Mouse (Mus musculus) bone marrow macrophage, adult 2 months (primary cell): Measurements from ENCODE around the gene Lrrc34. TPM values are rescaled to one million over a fixed set of nuclear protein-coding genes. Genes with fewer than 3 reads are reported as not detected.

ENCODE experiments used
- H3K27ac ChIP-seq: 2 replicates; pipeline ENCODE4 v1.5.1; 2012; ENCODE audit warnings: low read depth, low read length; ENCODE audit not compliant: insufficient read depth
- H3K4me1 ChIP-seq: 2 replicates; pipeline ENCODE4 v1.6.1; 2012; ENCODE audit warnings: low read length; ENCODE audit not compliant: control insufficient read depth, insufficient read depth
- H3K4me3 ChIP-seq: 2 replicates; pipeline ENCODE4 v1.5.1; 2012; ENCODE audit warnings: mild to moderate bottlenecking, low read length, moderate library complexity; ENCODE audit not compliant: insufficient read depth
- CTCF ChIP-seq: IDR thresholded peaks from 2 replicates; pipeline ENCODE4 v1.5.1; 2012; ENCODE audit warnings: low read depth, mild to moderate bottlenecking, low read length, moderate library complexity
- POLR2A ChIP-seq: IDR thresholded peaks from 2 replicates; pipeline ENCODE4 v1.6.1; 2012; ENCODE audit warnings: mild to moderate bottlenecking, low read depth, low read length, borderline replicate concordance
- polyA plus RNA-seq: library from polyadenylated mRNA; stranded (reverse); fragments of >200 nt; gene quantifications from 2 replicates; pipeline ENCODE4 v1.2.4, GENCODE M21; 2012; ENCODE audit not compliant: missing spikeins, insufficient read depth, insufficient read length

The Lrrc34 gene
- not detected in 2 replicates for polyA plus RNA-seq

GRCm38 (mm10) chr3:30647440-30648090 lies at the start of gene Lrrc34:
Lrrc34 (minus strand) TSS chr3:30647869.
- H3K4me3 ChIP-seq = peak within 1 kb of the TSS; percentile 36
- peak; percentile 48; the same call in 1 of the 2 replicates for TF ChIP-seq POLR2A
- no peak for TF ChIP-seq CTCF
- H3K27ac ChIP-seq = no peak within 1 kb of the TSS
- H3K4me1 ChIP-seq = peaks cover 6% of the 10 kb centered on the region; the same call in 1 of the 2 replicates

DNA sequence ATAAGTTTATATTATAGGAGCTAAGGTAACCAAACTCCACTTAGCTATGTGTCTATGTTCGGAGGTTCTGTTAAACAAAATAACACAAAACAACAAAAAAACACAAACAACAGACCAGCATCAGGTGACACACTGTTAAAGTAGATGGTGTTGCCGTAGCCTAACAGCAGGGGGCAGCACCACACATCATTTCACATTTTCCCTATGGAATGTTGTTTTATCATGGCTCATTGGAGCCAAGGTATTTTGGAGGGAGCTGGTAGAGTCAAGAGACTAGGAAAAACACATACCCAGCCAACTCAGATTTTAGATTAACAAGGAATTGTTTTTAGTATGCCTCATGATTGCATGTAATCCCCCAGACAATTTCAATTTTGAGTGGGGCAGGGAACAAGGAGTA lies 48.7 kb upstream of the Lrrc34 start:
- TF ChIP-seq POLR2A = no peak
- no peak for TF ChIP-seq CTCF
- Histone ChIP-seq H3K27ac (no peak overlapping the region), H3K4me3 (no peak overlapping the region), H3K4me1 (no peaks in the 10 kb centered on the region)

DNA sequence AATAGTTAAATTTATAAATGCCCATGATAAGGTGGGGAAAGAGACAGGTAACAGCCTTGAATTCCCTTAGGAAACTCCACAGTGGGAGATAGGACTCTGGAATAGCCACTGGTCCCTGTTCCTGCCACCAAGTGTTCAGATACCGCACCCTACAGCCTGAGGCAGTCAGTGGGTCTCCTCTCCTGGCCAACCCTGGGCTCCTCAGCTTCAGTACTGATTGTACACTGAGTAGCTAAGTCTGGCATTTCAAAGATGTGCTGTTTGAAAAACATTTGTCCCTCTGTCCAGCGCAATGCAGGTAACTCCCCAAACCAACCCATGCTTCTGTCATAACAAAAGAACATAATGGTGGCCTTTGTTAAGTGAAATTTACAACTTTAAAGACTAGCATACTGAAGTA lies 48.0 kb upstream of the Lrrc34 start:
- Histone ChIP-seq H3K27ac (no peak overlapping the region), H3K4me1 (no peaks in the 10 kb centered on the region), H3K4me3 (no peak overlapping the region)
- TF ChIP-seq POLR2A (no peak), CTCF (no peak)

DNA sequence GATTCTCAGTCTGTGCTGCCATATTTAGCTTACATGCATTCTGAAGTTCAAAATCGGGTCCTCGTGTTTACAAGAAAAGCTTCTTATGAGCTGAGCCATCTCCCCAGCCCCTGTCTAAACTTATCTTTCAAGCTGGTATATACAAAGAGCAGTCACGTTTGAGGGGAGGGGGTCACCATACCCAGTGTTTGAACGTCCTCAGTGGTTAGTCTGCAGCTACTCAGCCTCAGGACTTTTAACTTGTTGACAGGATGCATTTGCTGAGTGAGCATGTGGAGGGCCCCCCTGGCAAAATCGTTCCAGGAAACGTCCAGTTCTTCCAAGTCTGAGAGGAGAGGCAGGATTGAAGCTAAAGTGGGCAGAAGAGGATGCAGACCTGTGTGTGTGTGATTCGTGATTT lies 43.3 kb upstream of the Lrrc34 start:
- TF ChIP-seq POLR2A = no peak
- no peak for TF ChIP-seq CTCF
- Histone ChIP-seq H3K27ac (no peak overlapping the region), H3K4me3 (no peak overlapping the region), H3K4me1 (no peaks in the 10 kb centered on the region)

DNA sequence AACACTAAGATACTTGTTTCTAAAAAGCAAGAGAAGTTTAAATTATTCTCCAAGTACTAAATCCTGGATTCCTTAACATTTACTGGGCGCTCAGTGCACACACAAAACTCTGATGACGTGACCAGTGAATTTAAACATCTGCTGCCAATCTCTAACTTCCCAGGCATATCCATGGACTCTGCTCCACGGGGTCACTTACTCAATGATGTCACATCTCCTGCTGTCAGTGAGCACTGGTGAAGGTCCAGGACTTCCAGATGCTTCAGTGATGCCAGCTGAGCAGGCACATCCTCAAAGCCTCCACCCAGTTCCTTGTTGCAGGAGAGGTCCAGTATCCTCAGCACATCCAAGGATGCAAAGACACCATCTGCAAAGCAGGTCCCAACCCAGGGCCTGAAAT lies 39.5 kb upstream of the Lrrc34 start:
- no peak overlapping the region for H3K27ac ChIP-seq
- H3K4me1 ChIP-seq = no peaks in the 10 kb centered on the region
- TF ChIP-seq CTCF = no peak
- no peak for TF ChIP-seq POLR2A
- no peak overlapping the region for H3K4me3 ChIP-seq

DNA sequence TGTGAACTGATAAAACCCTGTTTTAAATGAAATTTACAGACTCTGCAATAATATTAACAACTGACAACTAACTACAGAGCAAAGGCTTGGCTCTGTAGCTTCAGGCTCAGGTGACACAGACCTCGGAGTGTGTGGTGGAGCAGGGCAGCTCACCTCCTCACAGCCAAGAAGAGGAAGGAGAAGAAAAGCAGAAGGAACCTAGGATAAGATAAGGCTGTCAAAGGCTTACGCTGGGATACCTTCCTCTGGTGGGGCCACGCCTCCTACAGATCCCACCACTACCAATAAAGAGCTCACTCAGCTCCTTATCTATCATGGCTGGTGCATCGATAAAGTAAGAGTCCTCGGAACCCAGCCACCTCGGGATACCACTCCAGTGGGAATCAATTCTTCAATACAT lies 35.5 kb upstream of the Lrrc34 start:
- Histone ChIP-seq H3K4me1 (no peaks in the 10 kb centered on the region), H3K4me3 (no peak overlapping the region), H3K27ac (no peak overlapping the region)
- no peak for TF ChIP-seq POLR2A
- no peak for TF ChIP-seq CTCF

GRCm38 (mm10) chr3:30658486-30658885 lies 10.8 kb upstream of the Lrrc34 start:
- Histone ChIP-seq H3K4me3 (no peak overlapping the region), H3K4me1 (0 out of 2 replicates have a peak, but pooled peaks cover 2% of the 10 kb centered on the region), H3K27ac (no peak overlapping the region)
- TF ChIP-seq POLR2A = no peak
- TF ChIP-seq CTCF = no peak

DNA sequence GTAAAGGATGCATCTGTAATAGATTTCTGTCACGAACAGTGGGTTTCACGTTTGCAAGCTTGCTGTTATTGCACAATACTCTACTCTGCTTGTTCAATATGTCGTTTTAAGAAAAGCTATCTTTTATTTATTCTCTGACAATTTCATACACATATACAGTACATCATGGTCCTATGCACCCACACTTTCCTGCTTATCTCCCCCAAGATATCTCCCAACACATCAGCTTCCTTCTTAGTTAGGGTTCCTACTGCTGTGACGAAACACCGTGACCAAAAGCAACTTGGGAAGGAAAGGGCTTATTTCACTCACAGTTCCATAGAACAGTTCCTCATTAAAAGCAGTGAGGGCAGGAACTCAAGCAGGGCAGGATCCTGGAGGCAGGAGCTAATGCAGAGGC lies 8.3 kb upstream of the Lrrc34 start:
- TF ChIP-seq CTCF (no peak), POLR2A (no peak)
- H3K4me1 ChIP-seq = 0 out of 2 replicates have a peak, but pooled peaks cover 2% of the 10 kb centered on the region

GRCm38 (mm10) chr3:30650062-30650841 lies 2.6 kb upstream of the Lrrc34 start:
- TF ChIP-seq POLR2A (no peak), CTCF (no peak)
- Histone ChIP-seq H3K4me3 (peak overlapping the region; percentile 28), H3K27ac (no peak overlapping the region), H3K4me1 (peaks cover 5% of the 10 kb centered on the region; the same call in 1 of the 2 replicates)

More for the DNA sequence above, 8.3 kb upstream of the Lrrc34 start:
- Histone ChIP-seq H3K4me3 (no peak overlapping the region), H3K27ac (no peak overlapping the region)

GRCm38 (mm10) chr3:30648466-30648865 lies 797 bp upstream of the Lrrc34 start:
- no peak for TF ChIP-seq CTCF
- no peak for TF ChIP-seq POLR2A
- H3K27ac ChIP-seq = no peak overlapping the region
- peaks cover 6% of the 10 kb centered on the region; the same call in 1 of the 2 replicates for H3K4me1 ChIP-seq
- no peak overlapping the region for H3K4me3 ChIP-seq
